Mouse (Mus musculus): Measurements from ENCODE around the gene Fcor. TPM values are rescaled to one million over a fixed set of nuclear protein-coding genes. Genes with fewer than 3 reads are reported as not detected.

Fcor gene
- polyA plus RNA-seq, 1 experiment: 23.0 TPM

- Histone ChIP-seq H3K4me1 (ENCODE audit: control insufficient read depth, insufficient read depth, low read length) (no peaks in the 10 kb centered on the region; the same call in 1 of the 2 replicates), H3K4me3 (ENCODE audit: insufficient read depth, low read length) (peak overlapping the region; percentile 67), H3K27ac (ENCODE audit: insufficient read depth, low read length) (no peak overlapping the region)
Measured at GRCm38 (mm10) chr8:3676993-3677579, 4.9 kb upstream of the Fcor start.

GRCm38 (mm10) chr8:3676131-3676992 lies 4.2 kb upstream of the Fcor start, which contains the start of gene Trappc5:
Gene Trappc5 (plus strand): TSS chr8:3676299.
- peak; percentile 69; the same call in 1 of the 2 replicates for TF ChIP-seq POLR2A (IDR thresholded peaks at IDR 0.05; ENCODE audit: extremely low read depth, insufficient read depth, low read length)
- TF ChIP-seq CTCF (IDR thresholded peaks at IDR 0.05; ENCODE audit: extremely low read depth, insufficient read depth, low read length): peak; percentile 65
- Histone ChIP-seq H3K27ac (ENCODE audit: insufficient read depth, low read length) (peak within 1 kb of the TSS; percentile 32), H3K4me3 (ENCODE audit: insufficient read depth, low read length) (peak within 1 kb of the TSS; percentile 67), H3K4me1 (ENCODE audit: control insufficient read depth, insufficient read depth, low read length) (no peaks in the 10 kb centered on the region; the same call in 1 of the 2 replicates)

More at GRCm38 (mm10) chr8:3676993-3677579, 4.9 kb upstream of the Fcor start:
- TF ChIP-seq CTCF (IDR thresholded peaks at IDR 0.05; ENCODE audit: extremely low read depth, insufficient read depth, low read length): no peak
- TF ChIP-seq POLR2A (IDR thresholded peaks at IDR 0.05; ENCODE audit: extremely low read depth, insufficient read depth, low read length): no peak

GRCm38 (mm10) chr8:3674671-3675070 lies 2.5 kb upstream of the Fcor start:
- no peak overlapping the region for H3K4me3 ChIP-seq (ENCODE audit: insufficient read depth, low read length)
- no peak overlapping the region for H3K27ac ChIP-seq (ENCODE audit: insufficient read depth, low read length)
- TF ChIP-seq POLR2A (IDR thresholded peaks at IDR 0.05; ENCODE audit: extremely low read depth, insufficient read depth, low read length): no peak
- no peak for TF ChIP-seq CTCF (IDR thresholded peaks at IDR 0.05; ENCODE audit: extremely low read depth, insufficient read depth, low read length)
- H3K4me1 ChIP-seq (ENCODE audit: control insufficient read depth, insufficient read depth, low read length): no peaks in the 10 kb centered on the region; the same call in 1 of the 2 replicates

GRCm38 (mm10) chr8:3670388-3670787 lies 1.8 kb downstream of the Fcor start:
- no peak overlapping the region for H3K27ac ChIP-seq (ENCODE audit: insufficient read depth, low read length)
- TF ChIP-seq CTCF (IDR thresholded peaks at IDR 0.05; ENCODE audit: extremely low read depth, insufficient read depth, low read length) (no peak), POLR2A (IDR thresholded peaks at IDR 0.05; ENCODE audit: extremely low read depth, insufficient read depth, low read length) (no peak)

GRCm38 (mm10) chr8:3665507-3665906 lies 6.7 kb downstream of the Fcor start, which contains the start of gene Mcemp1:
Gene Mcemp1 (plus strand): TSS chr8:3665754.
- H3K4me3 ChIP-seq (ENCODE audit: insufficient read depth, low read length): no peak within 1 kb of the TSS
- H3K27ac ChIP-seq (ENCODE audit: insufficient read depth, low read length): no peak within 1 kb of the TSS
- H3K4me1 ChIP-seq (ENCODE audit: control insufficient read depth, insufficient read depth, low read length): no peaks in the 10 kb centered on the region
- TF ChIP-seq CTCF (IDR thresholded peaks at IDR 0.05; ENCODE audit: extremely low read depth, insufficient read depth, low read length): no peak
- TF ChIP-seq POLR2A (IDR thresholded peaks at IDR 0.05; ENCODE audit: extremely low read depth, insufficient read depth, low read length): no peak

More at GRCm38 (mm10) chr8:3670388-3670787, 1.8 kb downstream of the Fcor start:
- Histone ChIP-seq H3K4me3 (ENCODE audit: insufficient read depth, low read length) (no peak overlapping the region), H3K4me1 (ENCODE audit: control insufficient read depth, insufficient read depth, low read length) (no peaks in the 10 kb centered on the region)

- TF ChIP-seq POLR2A (IDR thresholded peaks at IDR 0.05; ENCODE audit: extremely low read depth, insufficient read depth, low read length) (no peak), CTCF (IDR thresholded peaks at IDR 0.05; ENCODE audit: extremely low read depth, insufficient read depth, low read length) (no peak)
- H3K4me3 ChIP-seq (ENCODE audit: insufficient read depth, low read length): no peak overlapping the region
- H3K27ac ChIP-seq (ENCODE audit: insufficient read depth, low read length): no peak overlapping the region
- H3K4me1 ChIP-seq (ENCODE audit: control insufficient read depth, insufficient read depth, low read length): no peaks in the 10 kb centered on the region
Measured at GRCm38 (mm10) chr8:3664405-3664804, 7.8 kb downstream of the Fcor start.

- H3K4me3 ChIP-seq (ENCODE audit: insufficient read depth, low read length): no peak overlapping the region
- no peaks in the 10 kb centered on the region for H3K4me1 ChIP-seq (ENCODE audit: control insufficient read depth, insufficient read depth, low read length)
- TF ChIP-seq CTCF (IDR thresholded peaks at IDR 0.05; ENCODE audit: extremely low read depth, insufficient read depth, low read length) (no peak), POLR2A (IDR thresholded peaks at IDR 0.05; ENCODE audit: extremely low read depth, insufficient read depth, low read length) (no peak)
- H3K27ac ChIP-seq (ENCODE audit: insufficient read depth, low read length): no peak overlapping the region
Measured at GRCm38 (mm10) chr8:3660889-3661288, 11.3 kb downstream of the Fcor start.

GRCm38 (mm10) chr8:3656725-3657381 lies 15.3 kb downstream of the Fcor start:
- H3K4me3 ChIP-seq (ENCODE audit: insufficient read depth, low read length): no peak overlapping the region

GRCm38 (mm10) chr8:3655526-3655925 lies 16.6 kb downstream of the Fcor start, which contains the start of gene Retn:
Gene Retn (plus strand): TSS chr8:3655770.
- H3K4me3 ChIP-seq (ENCODE audit: insufficient read depth, low read length): no peak within 1 kb of the TSS
- H3K27ac ChIP-seq (ENCODE audit: insufficient read depth, low read length): no peak within 1 kb of the TSS
- TF ChIP-seq CTCF (IDR thresholded peaks at IDR 0.05; ENCODE audit: extremely low read depth, insufficient read depth, low read length): no peak
- TF ChIP-seq POLR2A (IDR thresholded peaks at IDR 0.05; ENCODE audit: extremely low read depth, insufficient read depth, low read length): no peak
- H3K4me1 ChIP-seq (ENCODE audit: control insufficient read depth, insufficient read depth, low read length): no peaks in the 10 kb centered on the region

More at GRCm38 (mm10) chr8:3656725-3657381, 15.3 kb downstream of the Fcor start:
- TF ChIP-seq CTCF (IDR thresholded peaks at IDR 0.05; ENCODE audit: extremely low read depth, insufficient read depth, low read length): no peak
- no peak for TF ChIP-seq POLR2A (IDR thresholded peaks at IDR 0.05; ENCODE audit: extremely low read depth, insufficient read depth, low read length)
- Histone ChIP-seq H3K27ac (ENCODE audit: insufficient read depth, low read length) (no peak overlapping the region), H3K4me1 (ENCODE audit: control insufficient read depth, insufficient read depth, low read length) (no peaks in the 10 kb centered on the region)
